Mouse (Mus musculus) cerebral cortex, adult 2 months (tissue): Measurements from ENCODE around the gene Cdkal1.

ENCODE experiments used
- WGBS: fragments of 180-500 bp; shearing (Covaris S2); methylation state at CpG from one replicate; pipeline ENCODE4 v1.1.7; 2018; 5-methylcytosine and 5-hydroxymethylcytosine counted together

Gene Cdkal1

DNA sequence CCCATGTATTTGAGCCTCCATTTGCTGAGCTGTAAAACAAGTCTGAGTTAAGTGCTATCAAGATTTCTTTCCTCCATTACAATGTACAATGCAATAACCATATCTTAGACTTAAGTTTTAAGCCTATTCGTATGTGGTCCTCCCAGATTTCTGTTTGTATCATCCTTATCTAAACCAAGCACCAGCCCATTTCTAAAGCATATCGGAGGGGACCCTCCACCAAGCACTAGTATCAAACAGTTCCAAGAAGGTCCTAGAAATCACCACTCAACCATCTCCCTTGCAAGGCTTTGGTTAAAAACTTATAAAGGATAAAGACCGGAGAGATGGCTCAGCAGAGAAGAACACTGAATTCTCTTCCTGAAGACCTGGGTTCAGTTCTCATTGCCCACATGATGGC lies 47.1 kb downstream of the Cdkal1 start:
- WGBS, result 95% methylated on average over 3 of the region's 3 CpGs

DNA sequence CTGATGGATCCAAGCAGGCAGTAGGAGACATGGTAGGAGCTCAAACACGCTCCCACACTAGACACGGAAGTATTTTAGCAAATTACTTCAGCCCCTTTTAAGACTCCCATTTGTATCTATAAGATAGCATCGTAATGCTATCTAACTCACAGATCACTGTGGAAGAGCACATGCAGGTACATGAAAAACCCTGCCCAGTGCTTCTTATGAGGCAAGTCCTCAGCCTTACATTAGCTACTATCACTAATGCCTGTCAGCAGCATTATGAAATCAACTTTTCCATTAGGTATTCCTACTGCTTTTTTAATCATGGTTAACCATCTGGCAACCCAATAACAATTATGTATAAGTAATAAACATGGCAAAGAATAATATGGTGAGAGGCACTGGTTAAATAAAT lies 47.5 kb downstream of the Cdkal1 start:
- WGBS, result over 99% methylated on average over 3 of the region's 3 CpGs

DNA sequence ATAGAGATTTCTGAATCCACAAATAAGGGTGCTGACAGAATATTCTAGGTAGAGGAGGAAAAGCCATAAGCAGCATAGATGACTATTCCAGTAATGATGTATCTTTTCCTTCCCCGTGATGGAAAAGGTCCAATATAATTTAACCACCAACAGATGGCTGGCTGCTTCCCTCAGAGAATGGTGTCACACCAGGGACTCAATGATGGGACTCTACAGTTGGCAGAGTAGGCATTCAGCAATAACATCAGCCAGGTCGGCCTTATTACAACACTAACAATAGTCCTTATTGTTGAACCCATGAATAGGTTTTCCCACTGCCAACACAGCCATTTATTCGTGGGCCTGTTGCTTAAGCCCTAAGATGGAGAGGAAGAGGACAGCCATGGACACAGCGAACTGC lies 48.6 kb downstream of the Cdkal1 start:
- WGBS, result 50% methylated on average over 4 of the region's 4 CpGs

DNA sequence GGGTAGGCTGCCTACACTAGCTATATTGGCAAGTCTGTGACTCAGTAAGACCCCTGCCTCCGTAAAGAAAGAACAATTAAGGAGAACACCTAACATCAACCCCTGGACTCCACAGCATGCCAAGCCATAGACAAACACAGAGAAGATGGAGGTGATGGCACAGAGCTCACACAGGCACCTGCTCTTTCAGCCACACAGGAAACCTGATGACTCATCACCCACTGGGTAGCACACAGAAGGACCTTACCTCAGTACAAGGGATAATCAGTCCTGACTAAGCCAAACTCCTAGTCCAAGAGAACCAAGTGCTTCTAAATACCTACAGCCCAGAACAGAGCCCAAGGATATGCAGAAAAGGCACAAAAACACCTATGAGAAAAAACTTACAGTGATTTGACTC lies 50.2 kb downstream of the Cdkal1 start:
- WGBS, result 100% methylated on average over 1 of the region's 1 CpGs

DNA sequence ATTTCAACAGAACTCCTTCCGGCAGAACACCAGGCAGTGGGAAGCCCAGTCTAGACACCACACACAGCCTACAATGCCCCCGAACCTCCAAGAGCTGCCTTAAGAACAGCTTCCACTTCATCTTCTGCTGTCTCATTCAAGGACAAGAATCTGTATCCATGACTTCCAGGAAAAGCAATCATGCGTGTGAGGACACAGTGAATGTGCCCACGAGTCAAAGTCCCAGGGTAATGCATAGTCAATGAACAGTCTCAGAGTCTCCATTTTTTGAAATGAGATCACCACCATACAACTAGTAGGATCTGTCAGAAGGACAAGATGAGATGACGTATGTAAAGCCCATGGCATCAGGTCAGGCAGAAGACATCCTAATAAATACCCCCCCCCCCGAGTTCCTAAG lies 51.4 kb downstream of the Cdkal1 start:
- WGBS, result 86% methylated on average over 6 of the region's 6 CpGs

DNA sequence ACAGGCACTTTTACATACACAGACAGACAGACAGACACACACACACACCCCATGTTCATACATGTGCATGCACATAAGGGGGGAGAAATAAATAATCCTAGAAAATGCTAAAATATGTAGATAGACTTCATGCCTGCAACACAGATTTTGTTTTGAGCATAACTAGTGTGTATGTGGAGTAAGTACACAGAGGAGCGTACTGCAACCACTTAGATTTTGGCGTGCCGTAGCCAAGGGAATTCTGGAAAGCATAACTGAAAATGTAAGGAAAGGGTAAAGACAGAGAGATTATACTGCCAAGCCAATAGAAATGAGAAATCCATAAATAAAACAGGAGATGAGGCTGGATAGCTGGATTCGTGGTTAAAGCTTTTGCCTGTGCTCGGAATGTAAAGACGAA lies 55.4 kb downstream of the Cdkal1 start:
- 79% methylated on average over 6 of the region's 6 CpGs for WGBS

DNA sequence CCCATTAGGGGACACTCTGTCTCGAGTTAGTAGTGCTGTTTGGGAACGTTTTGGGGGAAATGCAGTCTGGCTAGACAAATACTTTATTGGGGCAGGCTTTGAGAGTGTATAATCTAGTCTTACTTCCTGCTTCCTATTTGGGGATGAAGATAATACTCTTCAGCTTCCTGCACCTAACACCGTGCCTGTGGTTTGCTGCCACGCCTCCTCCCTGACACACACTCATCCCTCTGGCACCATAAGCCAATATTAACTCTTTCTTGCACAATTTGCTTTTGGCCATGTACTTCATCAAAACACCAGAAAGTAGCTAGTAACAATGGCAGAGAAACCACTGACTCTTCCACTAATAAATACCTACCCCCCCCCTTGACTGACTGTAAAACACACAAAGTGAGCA lies 63.4 kb downstream of the Cdkal1 start:
- 59% methylated on average over 4 of the region's 4 CpGs for WGBS

DNA sequence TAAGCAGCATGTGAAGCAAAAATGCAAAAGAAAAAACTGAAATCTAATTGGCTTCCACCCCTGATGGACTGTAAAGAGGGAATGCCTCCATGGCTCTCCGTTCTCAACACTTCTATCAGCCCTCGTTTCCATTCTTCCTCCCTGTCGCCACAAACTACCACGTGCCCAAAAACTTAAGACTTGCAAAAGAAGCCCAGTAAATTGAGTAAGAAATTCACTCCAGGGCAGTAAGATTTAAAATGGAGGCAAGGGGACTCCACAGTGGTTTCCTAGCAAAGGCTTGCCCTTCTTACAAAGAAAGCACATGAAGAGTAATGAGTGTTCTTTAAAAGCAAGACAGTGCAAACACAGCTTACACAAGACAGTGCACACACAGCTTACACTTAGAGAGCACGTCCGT lies 64.0 kb downstream of the Cdkal1 start:
- WGBS, result 79% methylated on average over 6 of the region's 6 CpGs

DNA sequence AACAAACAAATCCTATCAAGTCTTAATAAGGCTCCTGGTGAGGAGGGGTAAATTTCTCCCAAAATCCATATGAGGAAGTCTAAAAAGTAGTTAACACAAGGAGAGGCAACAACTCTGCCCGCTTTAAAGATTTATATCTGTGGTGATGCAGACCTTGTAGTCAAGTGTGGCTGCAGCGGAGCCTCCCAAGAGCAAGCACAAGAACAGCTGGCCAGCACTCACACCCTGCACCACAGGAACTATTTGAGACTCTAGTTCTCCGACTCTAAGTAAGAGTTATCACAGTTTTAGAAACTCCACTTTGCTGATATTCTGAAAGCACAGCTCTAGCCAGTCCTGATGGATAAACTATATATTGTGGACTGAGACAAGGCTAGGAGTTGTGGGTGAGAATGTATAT lies 68.5 kb downstream of the Cdkal1 start:
- 78% methylated on average over 3 of the region's 3 CpGs for WGBS

DNA sequence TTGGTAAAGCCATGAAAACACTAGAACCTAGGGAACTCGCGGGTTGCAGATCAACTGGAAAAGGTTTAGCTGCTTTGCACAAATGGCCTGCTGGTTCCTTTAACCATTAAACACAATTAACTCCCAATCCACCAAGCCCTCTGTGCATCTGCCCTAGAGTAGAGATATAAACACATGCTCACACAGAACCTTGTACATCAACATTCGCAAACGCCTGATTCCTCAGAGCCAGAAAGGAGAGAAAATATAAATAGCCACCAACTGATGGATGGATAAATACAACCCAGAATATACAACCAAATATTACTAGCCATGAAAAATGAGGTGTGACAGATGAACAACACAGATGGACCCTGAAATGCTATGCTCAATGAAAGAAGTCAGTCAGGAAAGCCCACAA lies 70.6 kb downstream of the Cdkal1 start:
- 75% methylated on average over 4 of the region's 4 CpGs for WGBS

DNA sequence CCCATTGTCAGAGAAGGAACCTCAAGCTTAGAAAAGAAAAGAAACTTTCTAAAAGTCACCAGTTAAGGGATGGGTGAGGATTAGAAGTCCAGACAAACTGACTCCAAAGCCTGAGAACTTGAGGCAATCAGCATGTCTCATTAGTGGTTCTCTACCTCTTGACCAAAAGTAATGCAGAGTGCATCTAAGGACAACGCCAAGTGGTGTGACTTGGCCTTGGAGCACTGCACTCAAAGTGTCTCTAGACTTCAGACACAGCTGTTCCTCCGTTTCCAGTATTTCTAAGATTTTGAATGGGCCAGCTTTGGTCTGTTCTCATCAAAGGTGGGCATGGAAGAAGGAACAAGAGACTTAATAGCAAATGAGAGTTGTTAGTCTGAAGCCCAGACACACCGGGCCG lies 74.1 kb downstream of the Cdkal1 start:
- WGBS, result 72% methylated on average over 4 of the region's 4 CpGs

DNA sequence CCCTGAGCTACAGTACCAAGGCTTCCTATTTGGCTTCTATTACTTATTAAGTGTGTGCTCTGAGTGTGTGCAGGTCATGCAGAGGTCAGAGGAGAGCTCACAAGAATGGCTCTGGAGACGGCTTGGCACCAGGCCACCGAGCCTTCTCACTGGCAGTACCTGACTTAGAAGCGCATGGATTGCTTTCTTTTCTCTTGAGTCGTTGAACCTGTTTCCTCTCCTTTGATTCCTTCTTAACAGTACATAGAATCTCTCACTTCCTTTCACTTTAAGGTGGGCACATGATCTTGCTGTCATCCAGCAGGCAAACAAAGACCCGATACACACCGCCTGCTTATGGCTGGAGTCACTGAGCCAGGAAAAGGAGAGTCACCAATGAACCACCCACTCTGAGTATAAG lies 74.8 kb downstream of the Cdkal1 start:
- 73% methylated on average over 6 of the region's 6 CpGs for WGBS

DNA sequence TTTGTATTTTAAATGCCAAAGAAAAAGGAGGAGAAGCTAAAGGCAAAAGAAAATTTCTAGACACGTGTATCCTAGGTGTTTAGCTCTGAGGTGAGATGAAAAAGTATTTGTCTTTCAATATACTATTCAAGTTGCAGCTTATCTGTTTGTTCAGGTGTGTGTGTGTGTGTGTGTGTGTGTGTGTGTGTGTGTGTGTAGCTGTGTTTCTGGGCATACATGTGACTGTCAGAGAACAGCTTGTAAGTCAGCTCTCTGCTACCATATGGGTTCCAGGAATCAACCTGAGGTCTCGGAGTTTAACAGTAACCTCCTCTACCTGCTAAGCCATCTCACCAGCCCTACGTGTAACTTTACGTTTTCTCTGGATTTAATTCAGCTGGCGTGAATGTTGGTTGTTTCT lies 76.0 kb downstream of the Cdkal1 start:
- 93% methylated on average over 5 of the region's 5 CpGs for WGBS

DNA sequence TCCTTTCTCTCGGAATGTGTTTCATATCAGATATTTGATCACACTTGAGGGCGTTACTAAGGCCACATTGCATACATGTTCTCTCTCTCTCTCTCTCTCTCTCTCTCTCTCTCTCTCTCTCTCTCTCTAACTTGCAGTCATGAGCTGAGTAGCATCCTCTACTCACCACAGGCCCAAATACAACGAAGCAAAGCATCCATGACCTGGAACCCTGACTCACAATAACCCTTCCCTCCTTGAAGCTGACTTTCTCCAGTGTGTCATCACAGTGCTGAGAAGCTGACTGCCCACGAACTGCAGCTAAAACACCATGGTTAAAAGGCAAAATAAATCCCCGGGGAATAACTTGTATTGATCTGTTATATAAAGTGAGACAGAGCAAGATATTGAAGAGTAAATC lies 76.4 kb downstream of the Cdkal1 start:
- 91% methylated on average over 5 of the region's 5 CpGs for WGBS

DNA sequence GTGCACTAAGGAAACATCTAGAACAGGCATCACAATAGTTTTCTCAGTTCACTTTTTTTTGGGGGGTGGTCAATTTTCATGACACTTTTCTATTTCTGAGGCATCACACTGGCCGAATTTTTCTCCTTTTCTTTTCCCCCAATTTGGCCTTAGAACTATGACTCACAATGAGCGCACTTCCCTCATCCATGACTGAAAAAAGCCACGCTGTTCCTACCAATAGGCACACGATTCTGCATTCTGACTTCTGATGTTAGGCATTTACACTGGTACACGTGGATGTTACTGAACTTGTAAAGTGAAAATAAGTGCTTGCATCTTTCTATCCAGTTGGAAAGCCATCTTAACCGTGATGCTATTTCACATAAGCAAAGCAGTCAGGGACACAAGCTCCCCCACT lies 77.3 kb downstream of the Cdkal1 start:
- 91% methylated on average over 6 of the region's 6 CpGs for WGBS

DNA sequence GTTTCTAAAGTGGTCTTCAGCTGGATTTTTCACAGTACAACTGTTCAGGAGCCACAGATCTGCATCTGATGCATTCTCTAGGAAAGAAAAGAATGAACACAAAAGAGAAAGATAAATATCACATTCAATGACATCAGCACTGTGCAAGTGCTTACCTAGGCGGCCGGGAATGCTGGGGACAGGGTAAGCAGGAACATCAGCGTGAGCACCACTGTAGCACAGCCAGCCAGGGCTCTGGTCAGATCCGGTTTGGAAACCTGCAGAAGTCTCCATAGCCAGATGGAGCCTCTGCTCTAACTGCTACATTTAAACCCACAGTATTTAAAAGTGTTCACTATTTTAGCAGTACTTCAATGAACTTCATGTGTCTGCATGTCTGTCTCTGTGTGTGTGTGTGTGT lies 78.2 kb downstream of the Cdkal1 start:
- WGBS, result 79% methylated on average over 4 of the region's 4 CpGs

DNA sequence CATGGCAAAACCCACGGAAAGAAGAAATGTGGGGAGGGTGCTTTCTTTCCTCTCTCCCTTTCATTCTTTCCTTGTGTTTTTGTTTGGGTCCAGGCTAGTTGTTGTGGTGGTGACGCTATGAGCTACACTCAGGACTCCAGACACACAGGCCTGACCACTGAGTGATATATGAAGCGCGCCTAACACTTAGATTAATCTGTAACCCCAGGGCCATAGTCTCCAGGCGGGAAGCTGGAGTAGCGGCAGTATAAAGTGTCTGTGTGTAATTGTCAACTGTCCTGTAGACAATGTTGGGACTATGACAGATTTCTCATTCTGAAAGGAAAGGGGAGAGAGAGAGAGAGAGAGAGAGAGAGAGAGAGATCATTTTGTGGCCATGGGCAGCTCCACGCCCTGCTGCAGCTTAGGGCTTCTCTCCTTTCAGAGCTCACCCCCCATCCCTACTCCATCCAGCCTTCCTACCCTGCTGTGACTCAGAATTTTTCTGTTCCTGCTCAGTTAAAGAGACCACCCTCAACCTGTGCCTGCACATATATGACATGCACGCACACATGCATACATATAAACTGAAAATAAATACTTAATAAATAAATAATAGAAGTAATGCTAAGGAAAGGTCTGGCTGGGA lies 79.8 kb downstream of the Cdkal1 start:
- 97% methylated on average over 8 of the region's 8 CpGs for WGBS

DNA sequence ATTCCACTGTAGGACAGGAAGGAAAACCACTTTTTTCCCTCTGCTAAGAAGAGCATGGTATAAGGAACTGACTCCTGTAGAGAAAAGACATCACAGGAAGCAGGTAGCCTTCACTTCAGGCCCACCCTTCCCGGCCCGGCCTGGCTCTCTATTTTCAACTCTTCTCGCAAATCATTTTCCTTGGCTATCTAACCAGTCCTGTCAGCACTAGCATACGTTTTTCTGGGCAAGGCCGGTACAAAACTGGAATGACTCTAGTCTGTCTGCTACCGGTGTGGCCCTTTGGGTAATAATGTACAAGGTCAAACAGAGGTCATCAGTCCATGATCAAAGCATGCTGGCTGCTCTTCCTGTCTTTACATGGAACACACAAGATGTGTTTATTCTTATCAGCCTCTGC lies 81.9 kb downstream of the Cdkal1 start:
- 70% methylated on average over 6 of the region's 6 CpGs for WGBS

DNA sequence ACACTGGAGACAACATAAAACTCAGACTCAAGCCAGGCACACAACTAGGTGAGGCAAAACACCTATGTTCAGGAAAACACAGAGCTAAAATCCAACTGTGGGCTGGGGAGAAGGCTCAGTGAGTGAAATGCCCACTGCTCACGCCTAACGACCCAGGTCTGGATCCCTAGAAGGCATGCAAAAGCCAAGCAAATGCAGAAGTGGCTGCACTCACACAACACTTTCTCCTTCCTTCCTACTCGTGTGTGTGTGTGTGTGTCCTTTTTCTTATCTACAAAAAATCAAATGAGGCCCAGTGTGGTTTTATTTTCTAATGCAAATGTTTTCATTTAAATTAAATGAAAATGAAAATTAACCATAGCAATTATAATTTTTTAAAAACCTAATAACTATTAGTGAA lies 82.5 kb downstream of the Cdkal1 start:
- WGBS, result 78% methylated on average over 3 of the region's 3 CpGs

DNA sequence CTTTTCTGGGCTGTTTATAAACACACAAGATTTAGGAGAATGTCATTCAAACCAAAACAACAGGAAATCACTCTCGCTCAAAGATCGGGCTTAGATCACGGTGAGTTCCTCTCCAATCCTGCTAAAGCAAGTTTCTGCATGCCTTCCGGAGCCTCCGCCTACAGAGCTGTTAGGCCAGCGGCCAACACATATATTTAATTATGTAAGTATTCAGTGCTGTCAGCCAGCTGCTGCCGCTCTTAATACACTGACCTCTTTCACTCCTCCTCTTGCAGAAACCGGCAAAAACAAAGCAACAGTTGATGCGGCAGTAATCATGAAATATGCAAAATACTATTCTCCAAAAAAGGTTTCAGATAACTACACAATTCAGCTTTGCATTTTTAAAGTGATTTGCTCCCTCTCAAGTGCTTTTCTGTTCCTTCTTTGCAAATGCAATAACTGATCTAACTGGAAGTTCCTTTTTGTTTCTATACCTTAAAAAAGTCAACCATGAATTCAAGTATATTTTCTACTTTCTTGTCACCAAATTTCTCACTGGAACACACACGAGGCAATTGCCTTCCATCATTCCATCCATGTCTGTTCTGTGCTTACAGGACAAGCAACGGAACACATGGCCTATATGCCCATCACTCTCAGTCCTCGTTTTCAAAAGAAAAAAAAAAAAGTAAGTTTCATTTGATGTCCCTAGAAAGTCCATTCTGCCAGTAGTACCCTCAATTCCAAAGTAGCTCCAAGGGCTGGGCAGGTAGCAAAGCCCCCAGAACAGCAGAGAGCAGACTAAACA lies 85.6 kb downstream of the Cdkal1 start:
- WGBS, result 18% methylated on average over 12 of the region's 12 CpGs

DNA sequence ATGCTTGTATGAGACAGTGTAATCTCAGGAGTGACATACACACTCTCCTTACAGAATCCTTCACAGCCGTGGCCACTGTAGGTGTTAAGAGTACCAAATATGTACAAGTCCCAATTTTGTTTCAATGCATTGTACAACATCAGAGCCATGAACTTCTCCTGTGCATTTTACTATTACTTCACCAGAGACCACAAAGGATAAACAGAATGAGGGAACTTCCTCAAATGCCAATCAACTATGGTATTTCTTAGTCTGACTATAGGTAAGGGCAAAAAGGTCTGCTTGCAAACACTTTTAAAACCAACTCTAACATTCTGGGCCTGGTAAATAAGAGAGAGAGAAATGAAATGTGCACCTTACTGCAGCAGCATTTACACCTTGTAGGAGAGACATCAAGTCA lies 87.4 kb downstream of the Cdkal1 start:
- 90% methylated on average over 1 of the region's 1 CpGs for WGBS

DNA sequence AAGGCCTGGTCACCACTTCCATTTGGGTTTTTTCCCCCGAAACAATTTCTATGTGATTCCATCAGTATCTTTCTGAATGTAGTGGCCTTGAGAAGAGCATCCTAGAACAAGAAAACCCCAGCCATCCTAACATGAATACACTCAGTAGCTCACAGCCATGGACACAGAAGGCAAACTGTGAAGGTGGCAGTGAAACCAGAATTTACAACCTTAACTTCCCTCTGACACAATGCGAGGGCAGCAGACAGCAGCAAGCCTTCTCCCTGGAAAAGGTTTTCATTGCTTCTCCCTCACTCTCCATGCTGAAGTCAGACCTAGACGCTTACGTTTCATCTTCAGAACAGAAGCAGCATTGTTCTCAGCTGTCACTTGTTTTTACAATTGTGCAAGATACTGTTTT lies 87.9 kb downstream of the Cdkal1 start:
- WGBS, result 72% methylated on average over 4 of the region's 4 CpGs

DNA sequence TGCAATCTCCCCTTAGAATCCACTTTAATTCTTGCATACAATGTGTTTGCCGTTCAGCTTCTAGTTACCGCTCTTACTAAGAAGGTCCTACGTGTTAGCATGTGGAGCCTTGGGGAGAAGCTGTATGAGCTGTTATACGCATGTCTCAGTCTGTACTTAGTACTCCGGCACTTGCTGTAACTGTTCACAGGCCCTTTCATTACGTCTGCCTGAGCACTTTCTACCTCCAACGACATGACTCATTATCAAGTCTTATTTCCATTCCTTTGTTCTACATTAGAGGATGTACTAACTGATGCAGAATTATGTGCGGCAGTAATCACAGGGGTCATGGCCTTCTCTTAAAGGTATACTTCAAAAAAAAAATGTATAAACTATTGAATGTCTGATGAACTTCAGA lies 89.1 kb downstream of the Cdkal1 start:
- WGBS, result 87% methylated on average over 8 of the region's 8 CpGs

DNA sequence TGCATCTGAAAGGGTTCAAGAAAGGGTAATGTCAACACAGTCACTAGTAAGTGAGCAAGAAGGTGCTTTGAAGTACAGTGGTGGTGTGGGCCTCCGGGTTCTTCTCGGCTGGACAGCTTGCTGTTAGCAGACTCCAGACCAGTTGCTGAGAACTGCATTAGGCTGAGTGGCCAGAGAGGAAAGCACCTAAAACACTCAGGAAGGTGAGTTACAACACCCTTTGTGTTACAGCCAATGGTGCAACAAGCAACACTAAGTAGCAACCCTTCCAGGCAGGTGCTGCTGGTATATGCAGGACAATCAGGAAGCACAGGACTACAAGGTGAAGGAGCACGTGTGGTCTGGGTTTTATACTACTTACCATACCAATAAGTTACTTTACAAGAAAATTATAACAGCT lies 90.2 kb downstream of the Cdkal1 start:
- 92% methylated on average over 3 of the region's 3 CpGs for WGBS
